Mouse (Mus musculus) lung, postnatal 0 days (tissue): ENCODE data around the gene Ptpn13.

Source experiments
- CTCF ChIP-seq: IDR thresholded peaks from 2 replicates; pipeline ENCODE4 v1.5.1; 2016; ENCODE audit warnings: antibody characterized with exemption, mild to moderate bottlenecking
- EP300 ChIP-seq: IDR thresholded peaks from 2 replicates; pipeline ENCODE4 v1.6.1; 2016; ENCODE audit warnings: antibody characterized with exemption, mild to moderate bottlenecking, control low read depth

- no peak for TF ChIP-seq EP300
- no peak for TF ChIP-seq CTCF
Observed at GRCm38 (mm10) chr5:103448470-103448869, 23.5 kb downstream of the Ptpn13 start.
